Mouse (Mus musculus) heart, adult 11 months (tissue): Measurements from ENCODE around the gene Itga3.
"Not testable (repeated sequence)": the region's sequence is repeated elsewhere in the genome, so short reads cannot be mapped to it uniquely, and the experiment has no call there.

Experiments
- DNase-seq: peaks from one replicate; pipeline ENCODE4 v3.0.0; 2022

The Itga3 gene

DNA sequence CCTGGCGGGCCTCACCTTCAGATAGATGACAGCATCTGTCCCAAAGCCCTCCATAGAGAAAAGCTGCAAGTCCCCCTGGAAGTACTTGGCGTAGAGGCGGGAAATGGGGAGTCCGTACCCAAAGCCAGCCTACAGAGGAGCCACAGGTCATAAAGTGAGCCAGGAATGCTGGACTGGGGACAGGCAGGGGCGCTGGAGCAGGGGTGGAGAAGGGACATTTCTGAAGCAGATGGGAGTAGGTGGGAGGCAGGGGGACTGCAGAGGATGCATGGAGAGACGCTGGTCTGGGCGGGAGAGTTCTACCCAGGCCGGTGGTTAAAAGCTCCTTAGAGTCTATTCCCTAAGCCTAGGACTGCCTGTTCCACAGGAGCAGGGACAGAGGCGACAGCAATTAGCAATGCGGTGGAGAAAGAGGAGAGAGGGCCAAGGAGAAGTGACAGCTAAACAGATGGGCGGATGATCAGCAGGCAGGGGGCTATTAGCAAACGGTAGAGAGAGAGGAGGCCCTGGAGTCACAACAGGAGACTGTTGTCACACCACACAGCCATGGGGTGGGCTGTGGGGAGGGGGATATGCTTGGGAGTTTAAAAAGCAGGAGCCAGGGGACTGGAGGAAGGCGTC lies 48.6 kb downstream of the Itga3 start:
- no peak for DNase-seq

DNA sequence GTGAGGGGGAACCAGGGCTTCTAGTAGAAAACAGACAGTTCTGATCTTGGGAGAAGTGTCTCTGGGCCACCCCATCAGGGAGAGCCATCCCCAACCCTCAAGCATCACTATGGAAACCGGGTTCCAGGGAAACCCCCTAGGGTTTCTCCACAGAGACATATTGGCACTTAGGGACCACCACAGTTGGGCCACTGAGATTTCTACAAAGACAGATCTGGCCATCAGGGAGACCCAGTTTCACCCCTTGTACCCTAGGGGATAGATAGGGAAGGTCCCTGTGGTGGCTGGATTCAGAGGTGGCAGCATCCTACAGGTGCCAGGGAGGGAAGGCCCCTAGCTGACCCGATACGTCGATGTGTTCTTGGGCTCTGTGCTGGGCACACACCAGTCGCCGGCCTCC lies 49.8 kb downstream of the Itga3 start:
- DNase-seq = no peak

DNA sequence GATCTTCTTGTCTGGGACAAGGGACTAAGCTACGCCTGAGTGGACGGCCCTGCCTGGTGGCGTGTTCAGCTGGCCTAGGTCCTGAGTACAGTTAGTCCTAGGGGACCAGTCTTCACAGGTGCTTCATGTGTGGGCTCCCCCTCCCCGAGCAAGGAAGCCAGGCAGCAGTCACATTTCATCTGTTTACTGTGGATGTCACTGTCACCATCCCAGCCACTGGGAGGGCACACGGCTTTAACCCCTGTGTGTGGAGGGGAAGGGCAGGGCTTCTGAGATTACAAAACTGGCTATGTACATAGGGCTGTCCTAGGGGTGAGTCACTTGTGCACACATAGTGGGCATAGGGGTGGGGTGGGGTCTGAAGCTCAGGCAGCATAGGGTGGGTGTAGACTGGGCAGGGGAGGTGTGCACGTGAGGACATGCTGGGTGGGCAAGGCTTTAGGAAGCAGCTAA lies 50.5 kb downstream of the Itga3 start:
- DNase-seq = no peak

DNA sequence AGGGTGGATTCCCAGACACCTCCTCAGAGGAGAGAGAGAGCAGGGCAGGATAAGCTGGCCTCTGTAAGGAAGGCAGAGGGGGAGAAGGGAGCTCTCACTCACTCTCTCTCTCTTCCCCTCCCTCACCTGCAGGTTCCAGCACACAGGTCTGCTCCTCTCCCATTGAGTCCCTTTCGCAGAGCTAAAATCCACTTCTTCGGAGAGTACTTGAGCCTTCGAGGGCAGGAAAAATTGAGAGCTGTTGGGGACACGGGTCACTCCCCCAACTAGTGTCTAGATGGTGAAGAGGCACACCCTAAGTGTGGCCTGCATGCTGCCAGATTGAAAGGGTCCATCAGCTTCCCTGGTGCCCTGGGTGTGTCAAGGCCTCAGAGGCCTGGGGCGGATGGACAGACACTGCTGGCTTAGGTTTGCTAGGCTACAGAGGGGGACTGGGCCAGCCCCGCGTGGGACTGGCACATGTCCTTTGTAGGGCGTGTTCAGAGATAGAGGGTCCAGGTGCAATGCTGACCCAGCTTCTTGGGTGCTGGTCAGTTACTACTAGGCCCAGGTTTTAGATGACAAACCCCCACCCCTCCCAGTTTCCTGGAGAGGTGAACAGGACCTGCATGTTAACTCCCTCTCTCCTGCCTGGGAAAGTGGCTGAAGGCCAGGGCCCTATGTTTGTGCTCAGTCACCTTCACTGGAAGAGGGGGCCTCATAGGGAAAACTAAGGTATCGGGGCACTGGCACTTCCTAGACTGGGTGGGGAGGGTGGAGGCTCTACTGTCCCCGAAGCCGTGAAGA lies 51.2 kb downstream of the Itga3 start:
- DNase-seq = no peak

DNA sequence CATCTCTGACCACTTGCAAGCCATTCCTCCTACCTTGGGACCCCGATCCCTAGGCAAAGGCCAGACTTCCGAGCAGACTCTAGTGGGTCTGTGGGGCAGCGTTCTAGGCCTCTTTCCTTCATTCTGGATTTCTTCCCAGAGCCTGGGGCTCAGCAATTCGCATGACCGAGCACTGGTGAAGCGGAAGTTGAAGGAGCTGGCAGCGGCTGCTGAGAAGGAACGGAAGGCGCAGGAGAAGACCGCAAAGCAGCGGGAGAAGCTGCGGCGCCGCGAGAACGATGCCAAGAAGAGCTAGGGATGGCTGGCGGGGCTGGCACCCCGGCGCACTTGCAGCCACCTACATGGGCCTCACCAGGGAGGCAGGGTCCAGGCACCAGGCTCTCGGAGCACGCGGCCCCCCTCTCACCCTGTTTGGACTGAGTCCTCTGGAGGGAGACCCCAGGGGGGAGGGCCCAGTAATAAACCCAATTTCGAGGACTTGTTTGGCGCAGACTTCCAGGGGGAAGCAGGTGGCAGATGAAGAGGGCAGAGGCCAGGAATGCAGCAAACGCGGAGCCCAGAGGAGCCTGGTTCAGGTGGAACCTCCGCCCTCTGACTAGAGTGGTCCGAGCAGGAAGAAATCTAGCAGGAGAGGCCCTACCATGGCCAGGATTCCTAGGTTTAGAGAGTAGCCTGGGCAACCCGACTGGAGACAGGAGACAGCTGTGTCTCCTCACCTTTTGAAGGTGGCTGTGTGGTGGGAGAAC lies 52.0 kb downstream of the Itga3 start:
- peak; percentile 93 for DNase-seq

DNA sequence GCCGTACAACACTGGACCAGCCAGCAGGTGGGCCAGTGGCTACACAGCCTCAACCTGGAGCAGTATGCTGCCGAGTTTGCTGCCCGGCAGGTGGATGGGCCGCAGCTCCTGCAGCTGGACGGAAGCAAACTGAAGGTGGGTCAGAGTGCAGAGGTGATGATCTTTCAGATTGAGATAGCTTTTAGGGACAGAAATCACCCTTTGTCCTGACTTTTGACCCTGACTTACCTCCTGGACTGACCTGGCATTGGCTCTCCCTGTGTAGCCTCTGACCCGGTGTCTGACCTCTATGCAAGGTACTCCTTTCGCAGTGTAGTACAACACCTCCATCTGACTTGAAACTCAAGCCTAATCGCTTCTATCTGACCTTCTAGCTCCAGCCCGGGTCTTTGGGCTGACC lies 53.1 kb downstream of the Itga3 start:
- no peak for DNase-seq

DNA sequence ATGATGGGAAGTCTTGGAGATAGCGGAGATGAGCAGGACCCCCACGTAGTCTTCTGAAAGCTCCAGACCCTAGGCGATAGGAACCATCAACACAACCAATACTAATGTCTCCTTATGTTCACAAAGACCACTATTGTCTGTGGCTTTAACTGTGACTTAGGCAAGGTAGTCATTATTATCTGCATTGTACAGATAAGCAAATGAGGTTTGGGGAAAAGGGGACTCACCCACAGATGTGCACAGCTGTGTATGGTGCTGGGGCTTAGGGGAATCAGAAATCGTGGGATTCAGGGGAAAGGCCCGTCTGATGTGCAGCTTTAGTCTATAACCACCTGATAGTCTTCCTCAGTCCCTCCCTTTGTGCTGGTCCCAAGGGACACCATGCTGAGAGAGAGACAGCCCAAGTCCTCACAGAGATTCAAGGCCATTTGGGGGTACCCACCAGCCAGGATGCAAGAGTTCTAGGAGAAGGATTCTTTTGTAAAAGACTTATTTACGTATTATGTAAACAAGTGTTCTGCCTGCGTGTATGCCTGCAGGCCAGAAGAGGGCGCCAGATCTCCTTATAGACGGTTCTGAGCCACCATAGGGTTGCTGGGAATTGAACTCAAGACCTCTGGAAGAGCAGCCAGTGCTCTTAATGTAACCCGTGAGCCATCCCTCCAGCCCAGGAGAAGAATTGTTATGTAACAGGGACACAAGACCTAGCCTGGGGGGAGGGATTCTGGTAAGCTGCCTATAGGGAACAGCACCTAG lies 54.2 kb downstream of the Itga3 start:
- no peak for DNase-seq

DNA sequence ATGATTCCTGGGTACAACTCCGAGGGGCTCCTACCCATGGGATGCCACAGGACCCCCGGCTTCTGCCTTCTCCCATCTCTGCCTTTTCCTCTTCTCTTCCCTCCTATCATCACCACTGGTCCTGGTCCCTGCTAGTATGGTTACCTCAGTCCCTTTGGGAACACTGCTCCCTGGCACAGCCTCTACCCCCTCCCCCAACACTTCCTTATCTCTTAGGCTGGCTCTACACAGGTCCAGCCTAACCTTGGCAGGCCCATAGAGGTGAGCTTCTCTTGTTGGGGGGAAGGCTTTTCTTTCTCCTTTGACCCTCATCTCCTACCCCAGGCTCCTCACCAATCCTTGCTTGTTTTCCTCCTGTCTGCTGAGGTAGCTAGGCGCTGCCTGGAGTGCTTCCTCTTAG lies 61.1 kb downstream of the Itga3 start:
- no peak for DNase-seq

DNA sequence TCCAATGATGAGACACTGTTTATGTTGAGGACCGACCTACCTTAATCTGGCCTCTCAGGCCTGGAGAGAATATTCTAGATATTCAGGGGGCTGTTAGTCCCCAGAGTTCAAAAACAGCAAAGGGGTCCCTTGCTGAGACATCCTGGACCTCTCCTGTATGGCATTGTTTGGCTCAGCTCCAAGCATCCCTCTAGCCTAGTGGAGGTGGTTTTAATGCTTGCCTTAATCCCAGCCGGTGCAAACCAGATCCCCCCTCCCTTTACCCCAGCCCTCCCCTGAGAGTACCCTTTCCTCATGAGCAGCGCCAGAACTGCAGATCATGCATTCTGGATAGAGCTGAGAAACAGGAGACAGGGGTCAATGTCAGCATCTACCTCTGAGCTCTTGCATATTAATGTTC lies 64.1 kb downstream of the Itga3 start:
- no peak for DNase-seq

DNA sequence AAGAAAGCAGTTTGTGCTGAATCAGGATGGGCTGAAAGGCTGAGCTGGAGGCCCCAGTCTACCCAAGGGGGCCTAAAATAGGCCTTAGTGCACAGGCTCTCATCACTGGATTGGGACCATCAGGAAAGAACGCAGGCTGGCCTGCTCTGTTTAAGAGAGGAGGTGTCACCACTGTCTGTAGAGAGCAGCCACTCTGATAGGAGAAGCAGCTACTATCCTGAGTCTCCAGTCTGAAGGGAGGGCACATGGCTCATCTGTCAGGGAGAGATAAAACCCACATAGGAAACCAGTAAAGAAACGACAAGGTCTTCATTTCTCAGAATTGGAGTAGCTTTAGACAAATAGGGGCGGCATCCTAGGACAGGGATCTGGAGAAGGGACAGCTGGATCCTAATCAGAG lies 64.5 kb downstream of the Itga3 start:
- DNase-seq = no peak

DNA sequence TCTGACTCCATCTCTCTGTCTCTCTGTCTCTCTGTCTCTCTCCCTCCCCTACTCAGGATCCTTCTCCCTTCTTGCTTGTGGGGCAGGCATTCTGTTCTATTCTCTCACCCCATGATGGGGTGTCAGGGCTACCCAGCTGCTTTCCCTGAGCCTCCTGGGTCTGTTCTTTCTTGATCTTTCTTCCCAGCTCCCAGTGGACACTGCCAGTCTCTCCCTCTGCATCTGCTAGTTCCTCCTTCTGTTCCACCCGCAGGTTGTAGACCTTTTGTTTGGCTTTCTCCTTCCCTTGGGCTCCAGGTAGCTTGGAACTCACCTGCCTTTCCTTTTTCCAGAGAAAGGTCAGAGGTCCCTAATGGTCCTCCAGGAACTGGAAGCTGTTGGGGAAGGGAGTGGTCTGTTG lies 65.2 kb downstream of the Itga3 start:
- no peak for DNase-seq

DNA sequence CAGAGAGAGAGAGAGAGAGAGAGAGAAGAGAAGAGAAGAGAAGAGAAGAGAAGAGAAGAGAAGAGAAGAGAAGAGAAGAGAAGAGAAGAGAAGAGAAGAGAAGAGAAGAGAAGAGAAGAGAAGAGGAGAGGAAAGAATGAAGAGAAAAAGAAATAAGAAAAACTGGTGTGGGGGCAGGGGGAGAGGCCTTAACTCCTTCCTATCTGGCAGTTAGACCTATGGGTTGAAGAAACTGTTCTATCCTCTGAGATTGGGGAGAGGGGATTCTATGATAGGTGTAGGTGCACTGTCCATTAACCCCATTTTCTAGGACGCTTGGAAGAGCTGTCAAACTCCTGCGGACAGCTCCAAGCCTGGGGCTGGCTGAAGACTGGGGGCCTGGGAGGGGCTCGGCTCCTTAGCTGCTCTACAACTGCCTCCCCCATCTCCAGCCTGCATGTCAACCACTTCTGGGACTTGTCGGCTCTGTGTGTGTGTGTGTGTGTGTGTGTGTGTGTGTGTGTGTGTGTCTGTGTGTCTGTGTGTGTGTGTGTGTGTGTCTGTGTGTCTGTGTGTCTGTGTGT lies 65.7 kb downstream of the Itga3 start:
- DNase-seq = not testable (repeated sequence)

DNA sequence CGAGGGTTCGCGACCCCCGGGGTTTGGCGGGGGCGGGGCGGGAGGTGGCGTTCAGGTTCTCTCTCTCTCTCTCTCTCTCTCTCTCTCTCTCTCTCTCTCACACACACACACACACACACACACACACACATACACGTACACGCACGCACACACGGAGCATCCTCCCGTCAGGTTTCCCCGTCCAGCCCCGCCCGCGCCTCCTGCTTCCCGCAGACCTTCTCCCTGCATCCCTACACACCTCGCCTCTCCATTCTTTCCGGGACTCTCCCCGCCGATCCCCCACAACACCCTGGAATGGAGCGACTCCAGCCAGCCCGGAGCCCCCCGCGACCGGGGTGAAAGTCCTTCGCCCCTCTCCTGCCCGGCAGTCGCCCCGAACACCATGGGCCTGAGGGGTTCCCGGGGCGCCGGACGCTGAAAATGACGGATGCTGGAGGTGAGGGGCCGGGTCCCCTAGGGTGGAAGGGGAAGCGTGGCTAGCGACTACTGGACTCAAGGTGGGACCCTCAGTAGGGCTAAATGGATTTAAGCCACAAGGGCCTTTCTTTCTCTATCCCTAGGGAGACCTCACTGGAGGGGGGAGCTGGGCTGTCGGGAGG lies 66.4 kb downstream of the Itga3 start:
- peak; percentile 95 for DNase-seq

DNA sequence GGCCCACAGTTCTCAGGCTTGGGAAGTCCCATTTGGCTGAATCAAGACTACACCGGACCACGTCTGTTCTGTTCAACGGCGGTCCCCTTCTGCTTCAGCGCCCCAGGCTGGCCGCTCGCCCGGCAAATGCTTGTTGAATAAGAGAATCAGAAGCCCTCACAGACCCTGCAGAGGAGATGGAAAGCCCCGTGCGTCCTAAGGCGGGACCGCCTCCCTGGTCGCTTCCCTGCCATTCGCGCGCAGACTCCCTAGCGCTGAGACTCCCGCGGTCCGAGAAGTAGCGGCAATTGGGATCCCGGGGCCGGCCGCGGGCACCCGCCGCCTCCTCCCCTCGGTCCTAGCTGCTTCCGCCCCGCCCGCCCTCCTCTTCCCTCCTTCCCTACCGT lies 67.0 kb downstream of the Itga3 start, which contains the start of gene Samd14:
Gene Samd14 (plus strand): TSS at position 251 of the 386 bp plus-strand sequence.
- DNase-seq = peak; percentile 98

DNA sequence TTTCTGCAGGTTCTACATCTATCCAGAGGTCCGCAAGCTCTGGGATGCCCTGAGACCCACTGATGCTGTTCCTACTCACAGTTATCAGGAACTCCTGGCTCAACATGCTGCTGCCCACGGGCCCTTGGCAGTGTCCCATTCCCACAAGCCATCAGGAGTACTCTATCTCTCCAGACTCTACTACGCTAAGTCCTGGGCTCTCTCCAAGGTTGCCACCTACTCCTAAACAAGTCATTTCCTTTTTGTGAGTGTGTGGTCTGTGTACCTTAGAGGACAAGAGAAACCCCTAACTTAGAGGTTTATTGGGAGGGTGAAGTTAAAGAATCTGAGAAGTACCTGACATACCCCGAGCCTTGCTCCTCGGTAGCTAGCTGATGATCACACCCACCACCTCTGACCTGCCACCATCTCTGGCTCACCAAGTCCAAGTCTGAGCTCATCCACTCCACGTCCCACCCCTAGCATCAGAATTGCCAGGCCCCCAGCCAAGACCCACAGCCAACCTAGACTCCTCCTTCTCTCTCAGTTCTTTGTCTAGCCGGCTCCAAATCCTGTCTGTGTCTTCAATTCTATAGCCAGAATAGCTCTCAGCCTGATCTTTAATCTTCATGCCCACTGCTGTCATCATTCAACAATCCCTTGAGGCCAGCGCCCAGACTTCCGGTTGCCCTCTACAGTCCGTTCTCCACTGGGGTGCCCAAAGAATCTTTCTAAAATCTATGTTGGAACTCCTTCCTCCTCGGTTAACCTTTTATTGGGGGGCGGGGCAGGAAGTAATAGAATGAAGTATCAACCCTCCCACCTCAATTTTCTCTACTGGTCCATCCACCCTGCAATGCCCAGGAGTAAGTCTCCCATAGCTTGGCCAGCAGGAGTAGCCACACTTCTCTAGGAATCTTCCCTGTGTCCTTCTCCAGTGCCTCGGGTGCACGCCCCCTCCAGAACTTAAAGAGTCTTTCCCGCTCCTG lies 67.7 kb downstream of the Itga3 start:
- DNase-seq = no peak

DNA sequence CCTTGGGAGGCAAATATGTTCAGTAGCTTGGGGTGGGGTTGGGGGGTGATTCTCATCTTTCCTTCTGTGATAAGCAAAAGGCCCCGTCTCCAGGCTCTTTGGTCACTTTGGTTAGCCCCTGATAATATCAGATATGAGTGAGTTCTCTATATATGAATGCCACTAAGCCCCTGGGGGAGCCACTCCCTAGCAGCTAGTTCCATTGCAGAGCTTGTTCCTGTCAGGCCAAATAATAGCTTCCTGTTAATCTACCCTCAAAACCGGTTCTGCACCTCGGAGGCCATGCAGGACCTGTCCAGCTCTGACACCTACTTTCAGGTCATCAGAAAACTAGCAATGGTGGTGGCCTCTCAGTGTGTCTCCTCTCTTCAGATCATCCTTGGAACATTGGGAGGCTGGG lies 69.2 kb downstream of the Itga3 start:
- no peak for DNase-seq

DNA sequence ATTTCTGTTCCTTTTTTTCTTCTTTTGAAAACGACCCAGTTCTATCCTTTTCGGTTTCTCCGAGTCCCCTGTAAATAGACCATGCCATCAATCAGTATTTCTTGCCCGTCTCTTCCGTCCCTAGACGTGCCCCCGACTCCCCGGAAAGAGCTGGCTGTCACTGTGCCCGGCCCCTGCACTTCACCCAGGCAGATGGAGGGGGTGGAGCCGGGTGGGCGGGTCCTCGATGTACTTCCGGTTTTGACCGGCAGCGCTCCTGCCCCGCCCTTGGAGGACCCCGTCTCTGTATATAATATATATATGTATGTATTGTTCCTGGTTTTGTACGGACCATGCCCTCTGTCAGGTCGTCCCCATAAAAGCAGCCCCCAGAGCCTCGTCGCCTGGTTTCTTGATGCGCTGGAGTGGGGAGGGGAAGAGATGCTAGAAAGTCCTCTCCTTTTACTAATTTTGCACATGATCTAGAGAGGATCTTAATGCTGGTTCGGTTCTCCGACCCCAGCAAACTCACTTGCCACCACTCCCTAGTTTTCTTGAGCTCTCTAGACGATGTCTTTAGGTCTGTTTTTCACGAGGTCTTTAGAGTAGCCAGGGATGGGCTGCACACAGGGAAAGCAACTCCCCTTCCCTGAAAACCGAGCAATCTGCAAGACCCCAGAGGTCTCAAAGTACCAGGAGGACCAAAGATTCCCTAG lies 69.9 kb downstream of the Itga3 start:
- peak; percentile 98 for DNase-seq

DNA sequence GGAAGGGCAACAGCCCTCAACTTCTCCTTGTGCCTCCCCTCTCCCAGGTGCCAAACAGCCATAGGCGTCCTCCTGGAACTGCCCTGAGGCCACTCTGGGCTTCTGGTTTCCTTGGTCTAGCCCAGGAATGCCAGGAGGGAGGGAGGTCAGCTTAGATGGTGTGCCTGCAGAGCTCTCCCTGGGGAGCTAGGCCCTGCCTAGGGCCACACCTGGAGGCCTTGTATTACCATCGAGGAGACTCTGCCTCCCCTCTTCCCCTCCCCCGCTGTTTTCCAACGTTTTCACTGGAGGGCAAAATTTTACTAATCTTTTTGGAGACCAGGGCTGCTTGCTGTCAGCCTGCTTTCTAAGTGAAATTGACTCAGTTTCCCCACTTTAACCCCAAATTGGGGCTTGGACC lies 70.6 kb downstream of the Itga3 start:
- DNase-seq = no peak

DNA sequence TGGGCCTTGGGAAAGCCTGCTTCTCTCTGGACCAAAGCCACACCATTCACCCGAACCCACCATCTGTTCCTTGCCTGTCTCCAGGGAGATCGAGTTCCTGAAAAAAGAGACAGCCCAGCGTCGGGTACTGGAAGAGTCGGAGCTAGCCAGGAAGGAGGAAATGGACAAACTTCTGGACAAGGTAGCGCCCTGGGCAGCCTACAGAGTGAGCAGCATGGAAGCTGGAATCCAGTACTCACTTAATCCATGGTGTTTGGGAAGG lies 71.7 kb downstream of the Itga3 start:
- no peak for DNase-seq

DNA sequence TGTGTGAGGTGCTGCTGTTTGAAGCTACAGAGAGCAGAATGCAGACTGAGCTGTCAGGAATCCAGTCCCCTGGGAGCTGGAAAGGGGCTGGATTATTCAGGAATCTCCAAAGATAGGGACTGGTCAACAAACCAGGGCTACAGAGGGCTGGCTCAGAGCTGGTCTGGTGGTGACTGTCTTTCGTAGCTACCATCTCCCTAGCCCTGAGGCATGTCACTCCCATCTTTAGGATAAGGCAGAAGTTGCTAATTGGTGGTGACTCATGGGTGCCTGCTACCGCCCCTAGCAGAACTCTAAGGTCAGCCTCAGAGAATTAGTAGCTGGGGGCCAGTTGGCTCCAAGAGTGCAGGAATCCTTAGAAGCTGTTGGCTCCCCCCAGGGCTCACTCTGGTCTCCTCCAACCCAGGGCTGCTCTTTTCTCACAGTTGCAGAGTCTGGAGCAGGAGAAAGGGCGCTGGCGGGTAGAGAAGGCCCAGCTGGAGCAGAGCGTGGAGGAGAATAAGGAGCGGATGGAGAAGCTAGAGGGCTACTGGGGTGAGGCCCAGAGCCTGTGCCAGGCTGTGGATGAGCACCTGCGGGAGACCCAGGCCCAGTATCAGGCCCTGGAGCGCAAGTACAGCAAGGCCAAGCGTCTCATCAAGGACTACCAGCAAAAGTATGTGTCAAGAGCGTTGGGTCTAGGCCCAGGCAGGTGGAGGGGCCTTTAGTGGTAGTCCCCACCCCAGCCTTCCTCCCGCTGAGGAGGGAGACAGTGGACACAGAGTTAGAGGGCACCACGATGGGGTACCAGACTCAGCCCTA lies 72.3 kb downstream of the Itga3 start:
- DNase-seq = peak; percentile 97
